Mouse (Mus musculus): Measurements from ENCODE around the gene Myl6b. TPM values are rescaled to one million over a fixed set of nuclear protein-coding genes. Genes with fewer than 3 reads are reported as not detected.

Gene Myl6b
- polyA plus RNA-seq, 1 experiment = 16.7 TPM

DNA sequence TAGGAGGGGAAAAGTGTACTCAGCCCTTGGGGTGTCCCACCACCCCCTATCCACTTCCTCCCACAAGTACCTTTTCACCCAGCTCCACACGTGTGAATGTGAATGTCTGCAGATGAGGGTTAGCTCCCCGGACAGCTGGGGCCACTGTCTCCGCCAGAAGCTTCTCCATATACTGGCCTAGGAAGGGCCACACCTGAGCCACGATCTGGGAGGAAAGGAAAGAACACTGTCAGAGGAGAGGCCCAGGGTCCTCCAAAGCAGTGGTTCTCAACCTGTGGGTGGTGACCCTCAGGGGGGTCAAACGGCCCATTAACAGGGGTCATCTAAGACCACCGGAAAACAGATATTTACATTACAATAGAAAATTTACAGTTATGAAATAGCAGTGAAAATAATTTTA, 23.9 kb upstream of the Myl6b start:
- no peak overlapping the region for H3ac ChIP-seq (ENCODE audit: control insufficient read depth, insufficient read length, low read depth)
- no peaks in the 10 kb centered on the region for H3K27me3 ChIP-seq (ENCODE audit: control insufficient read depth, insufficient read depth, insufficient read length)
- H3K4me3 ChIP-seq (ENCODE audit: insufficient read depth, poor library complexity, severe bottlenecking) = no peak overlapping the region

GRCm38 (mm10) chr10:128520591-128520990, 22.1 kb upstream of the Myl6b start:
- no peak overlapping the region for H3K4me3 ChIP-seq (ENCODE audit: insufficient read depth, poor library complexity, severe bottlenecking)
- H3ac ChIP-seq (ENCODE audit: control insufficient read depth, insufficient read length, low read depth) = no peak overlapping the region
- TF ChIP-seq FOSL1 (IDR thresholded peaks at IDR 0.05; ENCODE audit: insufficient read depth, low read length, poor library complexity, severe bottlenecking) (no peak), CTCF (IDR thresholded peaks at IDR 0.05; ENCODE audit: control insufficient read depth, insufficient read depth, insufficient read length) (no peak), MAX (IDR thresholded peaks at IDR 0.05) (no peak), MYOG (IDR thresholded peaks at IDR 0.05; ENCODE audit: control insufficient read depth, extremely low read depth, insufficient read length) (no peak), CEBPB (IDR thresholded peaks at IDR 0.05; ENCODE audit: low read depth) (no peak), MYOD1 (IDR thresholded peaks at IDR 0.05; ENCODE audit: control insufficient read depth, insufficient read length, low read depth) (no peak), USF1 (IDR thresholded peaks at IDR 0.05; ENCODE audit: low read depth) (no peak)
- H3K27me3 ChIP-seq (ENCODE audit: control insufficient read depth, insufficient read depth, insufficient read length) = no peaks in the 10 kb centered on the region
- H3K79me3 ChIP-seq (ENCODE audit: low read depth) = peaks cover 5% of the 10 kb centered on the region
- H3K79me2 ChIP-seq (ENCODE audit: control insufficient read depth, insufficient read depth) = peaks cover 33% of the 10 kb centered on the region
- peaks cover 72% of the 10 kb centered on the region for H3K36me3 ChIP-seq (ENCODE audit: control insufficient read depth, insufficient read depth)

More for the DNA sequence above, 23.9 kb upstream of the Myl6b start:
- H3K79me2 ChIP-seq (ENCODE audit: control insufficient read depth, insufficient read depth) = peaks cover 33% of the 10 kb centered on the region
- no peak for TF ChIP-seq CEBPB (IDR thresholded peaks at IDR 0.05; ENCODE audit: low read depth)
- TF ChIP-seq USF1 (IDR thresholded peaks at IDR 0.05; ENCODE audit: low read depth) = no peak
- TF ChIP-seq FOSL1 (IDR thresholded peaks at IDR 0.05; ENCODE audit: insufficient read depth, low read length, poor library complexity, severe bottlenecking) = no peak
- no peak for TF ChIP-seq MYOD1 (IDR thresholded peaks at IDR 0.05; ENCODE audit: control insufficient read depth, insufficient read length, low read depth)
- no peak for TF ChIP-seq MAX (IDR thresholded peaks at IDR 0.05)
- TF ChIP-seq CTCF (IDR thresholded peaks at IDR 0.05; ENCODE audit: control insufficient read depth, insufficient read depth, insufficient read length) = no peak
- TF ChIP-seq MYOG (IDR thresholded peaks at IDR 0.05; ENCODE audit: control insufficient read depth, extremely low read depth, insufficient read length) = no peak
- peaks cover 5% of the 10 kb centered on the region for H3K79me3 ChIP-seq (ENCODE audit: low read depth)
- peaks cover 55% of the 10 kb centered on the region for H3K36me3 ChIP-seq (ENCODE audit: control insufficient read depth, insufficient read depth)

- Histone ChIP-seq H3K27me3 (ENCODE audit: control insufficient read depth, insufficient read depth, insufficient read length) (no peaks in the 10 kb centered on the region), H3K4me3 (ENCODE audit: insufficient read depth, poor library complexity, severe bottlenecking) (no peak overlapping the region), H3K36me3 (ENCODE audit: control insufficient read depth, insufficient read depth) (peaks cover 89% of the 10 kb centered on the region), H3K79me3 (ENCODE audit: low read depth) (no peaks in the 10 kb centered on the region), H3ac (ENCODE audit: control insufficient read depth, insufficient read length, low read depth) (no peak overlapping the region), H3K79me2 (ENCODE audit: control insufficient read depth, insufficient read depth) (peaks cover 16% of the 10 kb centered on the region)
- peak; percentile 53 for TF ChIP-seq CTCF (IDR thresholded peaks at IDR 0.05; ENCODE audit: control insufficient read depth, insufficient read depth, insufficient read length)
- no peak for TF ChIP-seq MYOD1 (IDR thresholded peaks at IDR 0.05; ENCODE audit: control insufficient read depth, insufficient read length, low read depth)
Measured at GRCm38 (mm10) chr10:128518833-128519232, 20.3 kb upstream of the Myl6b start.

DNA sequence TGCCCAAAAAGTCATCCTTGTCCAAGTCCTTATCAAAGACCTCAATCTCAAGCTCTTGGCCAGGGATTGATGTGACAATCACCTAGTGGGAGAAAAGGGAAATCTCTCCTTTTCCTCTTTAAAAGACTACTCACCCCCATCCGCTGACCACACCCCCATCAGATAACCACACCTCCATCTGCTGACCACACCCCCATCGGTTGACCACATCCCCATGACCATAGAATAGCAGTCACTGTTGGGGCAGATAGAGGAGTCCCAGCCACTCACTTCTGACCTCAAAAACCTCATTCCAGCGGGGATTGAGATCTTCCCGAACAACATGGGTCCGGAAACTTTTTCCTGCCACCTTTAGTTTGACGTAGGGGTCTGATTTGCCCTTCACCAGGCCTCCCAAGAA, 18.2 kb upstream of the Myl6b start:
- Histone ChIP-seq H3K79me3 (ENCODE audit: low read depth) (no peaks in the 10 kb centered on the region), H3K27me3 (ENCODE audit: control insufficient read depth, insufficient read depth, insufficient read length) (no peaks in the 10 kb centered on the region), H3K79me2 (ENCODE audit: control insufficient read depth, insufficient read depth) (no peaks in the 10 kb centered on the region), H3ac (ENCODE audit: control insufficient read depth, insufficient read length, low read depth) (no peak overlapping the region), H3K4me3 (ENCODE audit: insufficient read depth, poor library complexity, severe bottlenecking) (no peak overlapping the region), H3K36me3 (ENCODE audit: control insufficient read depth, insufficient read depth) (peaks cover 97% of the 10 kb centered on the region)
- no peak for TF ChIP-seq MAX (IDR thresholded peaks at IDR 0.05)
- no peak for TF ChIP-seq MYOG (IDR thresholded peaks at IDR 0.05; ENCODE audit: control insufficient read depth, extremely low read depth, insufficient read length)
- TF ChIP-seq FOSL1 (IDR thresholded peaks at IDR 0.05; ENCODE audit: insufficient read depth, low read length, poor library complexity, severe bottlenecking) = no peak
- no peak for TF ChIP-seq CTCF (IDR thresholded peaks at IDR 0.05; ENCODE audit: control insufficient read depth, insufficient read depth, insufficient read length)
- TF ChIP-seq CEBPB (IDR thresholded peaks at IDR 0.05; ENCODE audit: low read depth) = no peak

DNA sequence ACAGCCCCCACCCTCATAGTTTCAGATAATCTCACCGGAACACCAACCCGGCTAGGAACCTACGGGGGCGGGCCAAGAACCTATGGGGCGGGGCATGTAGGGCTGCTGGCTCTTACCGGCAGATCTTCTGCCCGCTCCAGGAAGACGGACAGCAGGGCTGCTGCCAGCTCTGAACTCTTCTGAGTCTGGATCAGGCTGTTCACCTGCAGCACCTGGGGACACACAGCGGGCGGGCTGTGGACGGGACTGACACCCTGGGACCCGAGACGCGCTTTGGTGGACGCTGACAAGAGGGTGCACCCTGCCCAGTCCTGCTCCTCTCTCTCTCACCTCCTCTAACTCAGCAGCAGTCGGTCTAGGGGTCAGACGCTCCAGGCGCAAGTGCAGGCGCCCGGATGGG, 17.5 kb upstream of the Myl6b start:
- Histone ChIP-seq H3K27me3 (ENCODE audit: control insufficient read depth, insufficient read depth, insufficient read length) (no peaks in the 10 kb centered on the region), H3K79me3 (ENCODE audit: low read depth) (no peaks in the 10 kb centered on the region), H3K79me2 (ENCODE audit: control insufficient read depth, insufficient read depth) (no peaks in the 10 kb centered on the region), H3K36me3 (ENCODE audit: control insufficient read depth, insufficient read depth) (peaks cover 97% of the 10 kb centered on the region), H3K4me3 (ENCODE audit: insufficient read depth, poor library complexity, severe bottlenecking) (no peak overlapping the region), H3ac (ENCODE audit: control insufficient read depth, insufficient read length, low read depth) (no peak overlapping the region)
- TF ChIP-seq MYOG (IDR thresholded peaks at IDR 0.05; ENCODE audit: control insufficient read depth, extremely low read depth, insufficient read length) = no peak

DNA sequence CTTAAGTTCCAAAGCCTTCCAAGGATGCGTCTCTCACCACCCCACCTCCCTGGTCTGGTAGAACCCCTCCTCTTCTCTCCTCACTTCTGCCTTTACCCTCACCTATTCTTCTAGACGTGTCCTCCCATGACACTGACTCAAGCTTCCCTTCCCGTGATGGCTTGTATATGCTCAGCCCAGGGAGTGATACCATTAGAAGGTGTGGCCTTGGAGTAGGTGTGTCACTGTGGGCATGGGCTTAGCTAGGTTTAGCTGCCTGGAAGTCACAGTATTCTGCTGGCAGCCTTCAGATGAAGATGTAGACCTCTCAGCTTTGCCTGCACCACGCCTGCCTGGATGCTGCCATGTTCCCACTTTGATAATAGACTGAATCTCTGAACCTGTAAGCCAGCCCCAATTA, 16.6 kb upstream of the Myl6b start:
- no peaks in the 10 kb centered on the region for H3K27me3 ChIP-seq (ENCODE audit: control insufficient read depth, insufficient read depth, insufficient read length)
- no peak for TF ChIP-seq MYOD1 (IDR thresholded peaks at IDR 0.05; ENCODE audit: control insufficient read depth, insufficient read length, low read depth)
- TF ChIP-seq MAX (IDR thresholded peaks at IDR 0.05) = no peak
- no peak for TF ChIP-seq MYOG (IDR thresholded peaks at IDR 0.05; ENCODE audit: control insufficient read depth, extremely low read depth, insufficient read length)
- no peak for TF ChIP-seq CEBPB (IDR thresholded peaks at IDR 0.05; ENCODE audit: low read depth)
- no peak for TF ChIP-seq FOSL1 (IDR thresholded peaks at IDR 0.05; ENCODE audit: insufficient read depth, low read length, poor library complexity, severe bottlenecking)
- TF ChIP-seq USF1 (IDR thresholded peaks at IDR 0.05; ENCODE audit: low read depth) = no peak
- TF ChIP-seq CTCF (IDR thresholded peaks at IDR 0.05; ENCODE audit: control insufficient read depth, insufficient read depth, insufficient read length) = no peak
- no peak overlapping the region for H3K4me3 ChIP-seq (ENCODE audit: insufficient read depth, poor library complexity, severe bottlenecking)
- peaks cover 94% of the 10 kb centered on the region for H3K36me3 ChIP-seq (ENCODE audit: control insufficient read depth, insufficient read depth)
- no peak overlapping the region for H3ac ChIP-seq (ENCODE audit: control insufficient read depth, insufficient read length, low read depth)
- no peaks in the 10 kb centered on the region for H3K79me3 ChIP-seq (ENCODE audit: low read depth)
- no peaks in the 10 kb centered on the region for H3K79me2 ChIP-seq (ENCODE audit: control insufficient read depth, insufficient read depth)

Data from C2C12 (cell line).